Mouse (Mus musculus): Measurements from ENCODE around the gene Slc38a6.

Slc38a6 gene

DNA sequence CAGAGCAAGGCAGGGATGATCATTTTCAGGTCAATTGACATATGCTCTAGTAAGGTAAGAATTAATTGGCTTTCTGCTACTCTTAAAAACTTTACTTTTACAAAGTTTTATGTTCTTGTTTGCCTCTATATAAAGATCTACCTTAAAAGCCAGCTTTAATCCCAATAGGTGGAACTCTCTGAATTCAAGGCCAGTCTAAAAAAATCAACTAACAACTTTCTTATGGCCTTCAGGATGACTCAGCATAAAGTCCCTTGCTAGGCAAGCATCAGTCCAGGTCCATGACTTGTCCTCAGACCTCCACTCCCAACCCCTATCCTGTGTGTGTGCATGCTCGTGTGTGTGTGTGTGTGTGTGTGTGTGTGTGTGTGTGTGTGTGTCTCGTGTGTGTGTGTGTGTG lies 70.1 kb downstream of the Slc38a6 start:
- no peak for DNase-seq (ENCODE audit: low read depth, low spot score)

DNA sequence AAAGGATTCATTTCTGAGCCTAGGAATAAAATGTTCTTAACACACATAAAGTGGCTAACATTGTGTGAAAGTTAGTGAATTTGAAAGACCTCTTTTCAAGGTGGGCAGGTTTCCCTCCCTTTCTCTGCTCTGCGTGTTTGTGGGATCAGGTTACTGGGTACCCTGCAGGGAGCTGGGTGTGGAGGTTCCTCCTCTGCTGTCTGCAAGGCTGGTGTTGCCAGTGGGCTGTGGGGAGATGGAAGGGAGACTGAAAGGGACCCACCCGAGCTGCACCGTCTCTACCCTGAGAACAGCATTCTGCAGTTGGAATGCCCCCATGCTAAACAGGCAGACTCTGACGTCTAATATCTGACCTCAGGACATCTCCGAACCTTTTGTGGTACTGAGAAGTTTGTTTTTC lies 70.7 kb downstream of the Slc38a6 start:
- peak; percentile 54 for DNase-seq (ENCODE audit: low read depth, low spot score)

DNA sequence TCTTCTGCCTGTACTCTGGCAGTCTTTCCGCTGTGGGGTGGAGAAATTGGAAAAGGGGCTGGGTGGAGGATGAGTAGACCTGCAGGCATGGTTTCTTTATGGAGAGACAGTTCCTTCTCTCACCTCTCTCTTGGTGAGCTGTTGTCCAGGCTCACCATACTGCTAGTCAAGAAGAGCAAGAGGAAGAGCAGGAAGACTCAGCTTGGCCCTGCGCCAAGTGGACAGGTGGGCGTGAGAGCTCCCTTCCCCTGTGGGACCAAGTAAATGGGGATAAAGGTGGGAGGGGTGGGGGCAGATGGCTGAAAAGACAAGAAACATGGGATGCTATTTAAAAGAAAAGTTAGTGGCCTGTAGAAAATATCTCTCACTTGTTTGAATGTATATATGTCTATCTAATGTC lies 71.2 kb downstream of the Slc38a6 start:
- no peak for DNase-seq (ENCODE audit: low read depth, low spot score)

DNA sequence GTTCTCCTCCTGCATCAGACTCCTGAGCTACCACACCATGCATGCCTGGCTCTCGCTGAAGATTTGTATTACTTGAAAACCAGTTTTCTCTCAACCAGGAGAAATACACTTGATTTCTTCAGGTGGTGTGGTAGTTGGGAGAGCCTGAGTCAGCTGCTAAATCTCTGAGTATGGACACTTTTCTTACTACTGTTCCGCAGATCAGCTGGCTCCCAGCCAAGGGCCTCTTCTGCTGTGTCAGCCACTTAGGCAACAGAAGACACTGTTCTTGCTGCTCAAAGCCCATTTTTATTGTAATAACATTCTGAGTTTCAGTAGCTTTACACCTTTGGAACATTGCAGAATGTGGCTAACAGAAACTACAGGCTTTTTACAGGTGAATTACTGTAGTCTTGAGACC lies 72.1 kb downstream of the Slc38a6 start:
- DNase-seq (ENCODE audit: low read depth, low spot score): no peak

DNA sequence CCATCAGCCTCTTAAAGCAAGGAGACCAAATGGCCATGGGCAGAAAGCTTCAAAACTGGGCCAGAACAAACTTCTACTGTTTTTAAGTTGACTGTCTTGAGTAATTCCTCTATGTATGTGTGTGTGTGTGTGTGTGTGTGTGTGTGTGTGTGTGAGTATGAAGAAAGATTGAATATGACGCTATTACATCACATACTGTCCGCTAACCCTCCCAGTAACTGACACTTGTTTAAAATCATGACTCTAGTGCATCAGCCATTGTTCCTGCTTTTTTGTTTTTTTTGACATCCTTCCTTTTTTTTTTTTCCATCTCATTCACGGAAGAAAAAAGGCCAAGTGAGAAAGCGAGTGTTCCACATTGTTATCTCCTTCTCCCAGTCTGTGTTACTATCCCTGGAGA lies 72.9 kb downstream of the Slc38a6 start:
- no peak for DNase-seq (ENCODE audit: low read depth, low spot score)

DNA sequence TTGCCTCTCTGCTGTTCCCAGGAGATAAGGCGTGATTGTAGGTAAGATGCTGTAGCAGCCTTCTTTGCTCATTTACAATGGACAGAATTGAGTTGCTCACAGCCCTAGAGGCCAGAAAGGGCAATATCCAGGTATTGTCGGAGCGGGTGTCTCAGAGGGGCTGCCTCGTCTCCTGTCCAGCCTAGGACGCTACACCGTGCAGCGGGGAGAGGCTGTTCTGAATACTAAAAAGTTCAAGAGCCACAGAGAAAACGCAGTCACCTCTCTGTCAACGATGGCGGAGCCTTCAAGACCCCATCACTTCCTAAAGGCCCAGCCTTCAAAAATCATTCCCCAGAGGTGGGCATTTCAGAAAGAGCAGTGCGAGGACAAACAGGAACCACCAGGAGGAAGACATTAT lies 74.6 kb downstream of the Slc38a6 start:
- DNase-seq (ENCODE audit: low read depth, low spot score): no peak

DNA sequence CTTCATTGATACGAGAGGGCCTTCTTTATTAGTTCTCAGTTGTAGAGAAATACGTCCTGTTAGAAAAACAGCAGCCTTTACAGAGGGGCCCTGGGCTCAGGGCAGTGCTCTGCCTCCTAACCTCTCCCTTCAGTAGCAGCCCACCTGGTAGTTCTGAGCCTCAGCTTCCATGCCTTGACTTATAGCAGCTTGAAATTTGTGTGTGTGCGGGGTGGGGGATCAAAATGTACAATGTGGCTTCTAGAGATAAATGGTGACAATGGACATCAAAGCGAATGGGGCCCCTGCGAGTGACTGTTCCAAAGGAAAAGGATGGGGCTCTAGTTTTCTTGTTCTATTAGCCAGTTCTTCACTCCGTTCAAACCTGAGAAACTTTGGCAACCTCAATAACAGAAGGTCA lies 76.8 kb downstream of the Slc38a6 start:
- DNase-seq (ENCODE audit: low read depth, low spot score): no peak

DNA sequence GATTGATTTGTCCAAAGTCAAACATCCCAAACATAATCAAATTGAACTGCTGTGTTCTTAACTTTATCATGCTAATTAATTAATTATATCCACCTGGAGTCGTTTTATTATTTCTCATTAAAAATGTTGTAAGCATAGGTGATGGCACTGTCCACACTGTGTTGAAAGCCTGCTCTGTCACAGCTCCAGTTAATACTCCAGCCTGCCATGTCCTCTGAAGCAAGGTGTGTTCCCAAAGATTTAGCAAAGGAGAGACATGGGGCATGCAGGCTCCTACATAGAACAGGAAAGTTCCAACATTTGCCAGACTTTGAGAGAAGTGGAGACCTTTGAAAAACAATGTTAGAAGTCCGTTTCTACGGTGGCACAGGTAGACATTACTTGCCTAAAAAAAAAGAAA lies 77.4 kb downstream of the Slc38a6 start:
- DNase-seq (ENCODE audit: low read depth, low spot score): no peak

DNA sequence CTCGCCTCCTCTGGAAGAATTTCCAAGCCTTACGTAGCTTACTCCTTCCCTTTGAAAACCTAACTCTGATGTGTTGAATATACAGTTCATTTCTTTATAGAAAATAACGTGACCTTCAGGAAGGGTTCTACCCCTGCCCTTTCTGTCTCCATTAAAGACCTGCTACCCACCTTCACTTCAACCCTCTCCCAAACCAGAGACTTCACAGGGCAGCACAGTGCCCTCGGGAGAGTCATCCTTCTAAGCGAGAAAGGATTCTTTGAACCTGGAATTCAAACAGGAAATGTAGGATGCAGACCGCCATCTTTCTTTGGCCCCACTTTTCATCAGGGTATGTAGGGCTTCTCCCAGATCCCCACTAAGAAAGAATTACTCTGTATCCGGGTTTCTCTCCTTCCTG lies 80.0 kb downstream of the Slc38a6 start:
- no peak for DNase-seq (ENCODE audit: low read depth, low spot score)

DNA sequence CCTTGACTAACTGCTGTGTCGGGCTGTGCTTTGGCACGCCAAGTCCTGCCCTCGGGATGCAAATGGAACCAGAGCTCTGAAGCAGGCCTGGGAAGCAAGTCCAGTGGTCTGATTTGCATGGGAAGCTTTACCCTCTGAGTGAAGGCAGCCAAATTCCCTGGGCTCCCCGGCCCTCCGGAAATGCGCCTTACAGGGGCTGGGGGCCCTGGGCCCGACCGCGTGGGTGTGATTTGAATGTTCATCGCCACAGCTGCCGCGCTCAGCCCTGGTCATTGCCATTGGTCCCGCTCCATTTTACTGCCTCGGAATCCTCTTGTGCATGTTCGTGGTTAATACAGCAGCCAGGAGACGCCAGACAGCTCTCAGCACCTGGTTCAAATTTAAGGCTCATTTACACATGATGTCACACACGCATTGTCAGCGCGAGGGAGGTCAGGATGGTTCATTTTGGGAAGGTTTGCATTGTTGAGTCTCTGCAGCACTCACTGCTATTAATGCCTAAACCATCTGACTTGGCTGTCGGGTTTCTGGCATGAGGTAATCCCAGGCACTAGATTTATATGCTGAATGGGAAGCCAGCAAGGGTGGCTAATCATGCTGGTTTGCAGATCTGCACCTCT lies 81.0 kb downstream of the Slc38a6 start:
- DNase-seq (ENCODE audit: low read depth, low spot score): peak; percentile 63

DNA sequence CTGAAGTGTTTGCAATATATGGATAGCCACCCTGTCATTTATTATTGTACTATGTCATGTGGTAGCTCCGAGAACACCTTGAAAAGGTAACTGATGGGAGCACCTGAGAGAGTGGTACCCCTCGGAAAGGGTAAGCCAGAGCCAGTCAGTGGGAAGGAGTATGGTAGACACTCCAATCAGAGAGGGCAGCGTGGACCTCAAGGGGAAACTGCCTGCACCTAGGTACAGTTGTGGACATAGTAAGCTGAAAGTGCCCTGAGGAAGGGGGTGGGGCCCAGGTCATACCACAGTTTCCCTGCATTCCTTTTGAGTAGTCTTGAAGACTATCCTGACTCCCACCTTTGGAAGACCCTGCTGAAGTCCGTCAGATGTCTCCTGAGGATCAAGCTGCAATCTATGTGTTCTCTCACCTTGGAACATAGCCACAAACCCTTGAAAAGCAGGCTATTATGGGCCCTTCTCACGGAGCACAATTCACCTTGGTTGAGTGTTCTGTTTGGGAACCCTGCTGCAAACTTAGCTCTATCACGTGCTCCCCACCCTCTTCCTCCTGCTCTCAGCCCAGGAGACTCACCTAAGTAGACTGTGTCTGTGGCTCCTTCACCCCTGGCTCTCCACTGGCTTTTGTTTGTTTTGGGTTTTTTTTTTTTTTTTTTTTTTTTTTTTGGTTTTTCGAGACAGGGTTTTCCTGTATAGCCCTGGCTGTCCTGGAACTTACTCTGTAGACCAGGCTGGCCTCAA lies 82.5 kb downstream of the Slc38a6 start:
- DNase-seq (ENCODE audit: low read depth, low spot score): no peak

DNA sequence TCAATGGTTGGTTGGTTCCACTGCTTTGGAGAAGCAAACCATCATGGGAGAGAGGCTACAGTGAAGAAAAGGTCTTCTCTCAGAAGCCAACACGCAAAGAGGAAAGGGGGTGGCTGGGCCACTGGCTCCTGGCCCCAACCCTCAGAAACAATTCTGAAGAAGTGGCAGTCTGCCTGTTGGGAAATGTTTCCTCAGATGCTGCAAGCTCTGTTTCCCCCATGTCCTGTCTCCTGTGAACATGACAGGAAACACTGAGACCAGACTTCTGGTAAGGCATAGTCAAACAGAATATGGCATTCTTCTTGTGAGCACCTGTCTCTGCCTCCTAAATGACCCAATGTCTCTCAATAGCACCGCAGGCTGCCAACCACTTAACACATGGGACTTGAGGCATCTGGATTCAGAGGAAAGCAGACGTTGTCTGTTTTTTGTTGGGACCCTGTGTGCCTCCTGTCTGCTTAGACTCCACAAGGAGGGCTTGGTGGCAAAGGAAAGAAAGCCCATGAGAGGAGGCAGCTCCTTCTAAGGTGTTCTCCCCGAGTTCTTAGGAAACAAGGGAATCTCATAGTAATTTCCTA lies 83.9 kb downstream of the Slc38a6 start:
- DNase-seq (ENCODE audit: low read depth, low spot score): no peak

DNA sequence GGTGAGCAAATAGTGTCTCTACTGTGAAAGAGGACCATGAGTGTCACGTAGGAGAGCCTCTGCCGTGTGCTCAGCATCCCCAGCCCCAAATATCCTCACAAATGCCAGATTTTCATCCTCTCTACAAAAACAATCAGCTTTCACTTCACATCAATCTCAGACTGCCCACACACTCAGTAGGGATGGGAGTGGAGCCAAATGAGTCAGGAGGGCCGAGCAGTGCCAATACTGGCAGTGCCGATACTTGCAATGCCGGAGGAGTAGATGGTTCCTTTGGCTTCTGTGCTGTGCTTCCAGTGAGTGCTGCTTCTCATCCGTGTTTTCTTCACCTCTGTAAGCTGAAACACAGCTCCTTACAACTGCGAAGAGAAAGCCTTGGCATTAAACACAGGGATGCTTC lies 84.6 kb downstream of the Slc38a6 start:
- DNase-seq (ENCODE audit: low read depth, low spot score): no peak

DNA sequence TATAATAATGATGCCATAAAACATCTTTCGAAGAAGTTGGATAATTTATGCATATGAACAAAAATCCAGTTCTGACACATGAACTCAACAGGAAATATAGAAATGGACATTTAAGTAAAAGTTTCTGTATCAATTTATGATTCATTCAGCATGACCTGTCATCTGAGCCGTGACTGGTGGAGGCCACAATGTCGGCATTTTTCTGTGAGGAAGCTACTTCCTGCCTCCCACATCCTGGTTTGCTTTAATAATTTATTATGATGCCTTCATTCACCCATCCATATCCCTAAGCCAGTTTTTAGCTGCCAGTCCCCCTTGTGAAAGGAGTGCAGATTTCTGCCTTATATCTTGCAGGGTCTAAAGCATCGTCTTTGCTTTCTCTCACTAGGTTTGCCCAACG lies 91.4 kb downstream of the Slc38a6 start:
- no peak for DNase-seq (ENCODE audit: low read depth, low spot score)

DNA sequence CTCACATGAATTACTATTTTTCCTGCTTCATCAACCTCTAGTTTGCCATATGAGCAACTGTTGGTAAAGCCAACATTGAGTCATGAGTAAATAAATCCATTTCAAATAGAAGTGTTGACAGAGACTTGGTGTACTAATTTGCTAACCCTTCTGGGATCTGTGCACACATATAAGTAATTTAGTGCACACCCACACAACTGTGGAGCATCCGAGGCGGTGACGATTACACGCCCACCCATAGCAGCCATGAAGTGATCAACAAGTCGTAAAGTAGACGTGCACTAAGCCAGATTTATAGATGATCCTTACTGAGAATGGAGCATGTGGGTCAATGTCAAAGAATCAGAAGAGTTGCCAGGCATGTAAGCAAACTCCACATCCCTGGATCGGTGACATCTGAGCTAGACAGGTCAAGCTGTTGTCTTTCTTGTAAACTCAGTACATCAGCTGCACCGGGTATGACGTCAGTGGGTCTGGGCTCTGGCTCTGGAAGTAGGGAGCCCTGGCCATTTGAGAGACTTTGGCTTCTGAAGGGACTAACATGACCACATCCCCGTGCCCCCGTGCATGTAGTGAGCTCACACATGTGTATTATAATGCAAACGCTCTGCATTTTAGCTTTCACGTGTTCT lies 92.3 kb downstream of the Slc38a6 start:
- no peak for DNase-seq (ENCODE audit: low read depth, low spot score)

DNA sequence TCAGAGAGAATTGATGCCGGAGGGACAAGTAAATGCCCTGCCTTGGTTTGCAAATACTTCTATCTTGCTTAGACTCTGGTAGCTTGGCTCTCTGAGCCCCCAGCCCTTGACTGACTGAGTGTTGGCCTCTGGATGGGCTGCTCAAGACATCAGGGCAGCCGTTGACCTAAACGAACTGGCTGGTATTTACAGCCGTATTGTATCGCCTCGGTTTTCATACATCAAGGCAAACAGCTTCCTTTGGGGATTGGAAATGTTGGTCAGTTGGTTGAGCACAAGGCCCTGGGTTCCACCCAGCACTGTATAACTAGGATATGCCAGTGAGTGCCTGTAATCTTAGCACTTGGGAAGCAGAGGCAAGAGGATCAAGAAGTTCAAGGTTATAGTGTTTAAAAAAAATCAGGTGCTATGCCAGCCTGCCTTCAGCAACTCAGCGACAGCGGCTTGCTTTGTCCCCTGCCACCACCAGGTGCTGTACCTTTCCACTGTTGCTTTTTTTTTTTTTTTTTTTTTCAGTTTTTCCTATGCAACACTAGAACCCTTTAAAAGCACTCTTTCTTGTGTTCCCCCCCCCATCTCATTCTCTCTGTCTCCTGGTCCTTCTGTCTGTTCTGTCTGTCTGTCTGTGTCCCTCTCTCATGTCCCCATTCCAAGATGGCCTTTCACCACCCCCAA lies 94.2 kb downstream of the Slc38a6 start:
- no peak for DNase-seq (ENCODE audit: low read depth, low spot score)

DNA sequence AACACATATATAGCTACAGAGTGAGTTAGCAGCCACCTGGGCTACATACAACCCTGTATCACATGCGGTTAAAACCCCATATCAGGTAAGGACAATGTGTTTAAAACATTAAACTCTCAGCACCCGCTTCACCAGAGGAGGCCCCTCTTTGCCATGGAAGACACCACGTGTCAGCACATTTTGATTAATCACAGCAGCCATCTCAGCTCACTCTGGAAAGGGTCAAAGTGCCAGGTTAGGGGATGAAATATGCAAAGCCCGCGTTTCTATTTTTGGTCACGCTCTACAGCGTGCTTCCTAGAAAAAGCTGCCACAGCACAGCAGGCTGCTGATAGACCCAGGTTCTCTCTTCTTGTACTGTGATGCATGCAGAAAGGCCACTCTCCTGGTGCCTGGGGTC lies 94.9 kb downstream of the Slc38a6 start:
- DNase-seq (ENCODE audit: low read depth, low spot score): no peak

DNA sequence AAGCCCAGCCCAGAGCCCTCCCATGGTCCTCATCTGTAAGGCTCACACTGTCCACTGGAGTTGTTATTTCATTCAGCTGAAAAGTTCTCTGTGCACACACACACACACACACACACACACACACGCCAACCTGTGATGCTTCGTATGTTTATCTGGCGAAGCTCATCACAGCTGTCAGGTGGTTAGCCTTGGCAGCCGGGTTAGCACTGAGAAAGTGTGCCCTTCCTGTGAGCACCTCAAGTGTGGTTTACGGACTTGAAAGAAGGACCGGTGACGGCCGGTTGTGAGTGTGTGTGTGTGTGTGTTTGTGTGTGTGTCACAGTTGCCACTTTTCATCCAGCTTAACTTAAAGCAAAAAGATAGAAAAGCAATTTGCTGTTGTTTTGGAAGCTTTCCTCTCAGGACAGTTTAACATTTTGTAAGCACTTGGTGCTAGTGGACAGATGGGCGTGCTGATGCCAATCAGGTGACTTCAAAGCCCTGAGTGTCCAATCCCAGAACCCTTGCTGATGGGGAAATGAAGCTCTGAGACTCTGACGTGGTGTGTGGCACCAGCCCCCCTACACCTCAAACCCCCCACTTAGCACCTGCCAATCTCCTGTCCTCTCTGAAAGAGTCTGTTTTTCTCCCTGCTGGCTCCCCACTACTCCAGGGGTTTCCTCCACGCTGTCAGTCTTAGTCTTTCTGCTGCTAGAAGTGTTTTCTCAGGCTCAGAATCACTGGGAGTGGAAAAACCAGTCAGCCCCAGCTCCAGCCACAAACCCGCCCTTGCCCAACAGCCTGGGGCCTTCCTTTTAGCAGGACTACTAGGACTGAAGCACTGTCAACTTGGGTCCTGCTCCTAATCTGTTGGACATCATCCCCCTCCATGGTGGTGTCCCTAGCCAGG lies 96.0 kb downstream of the Slc38a6 start:
- no peak for DNase-seq (ENCODE audit: low read depth, low spot score)

DNA sequence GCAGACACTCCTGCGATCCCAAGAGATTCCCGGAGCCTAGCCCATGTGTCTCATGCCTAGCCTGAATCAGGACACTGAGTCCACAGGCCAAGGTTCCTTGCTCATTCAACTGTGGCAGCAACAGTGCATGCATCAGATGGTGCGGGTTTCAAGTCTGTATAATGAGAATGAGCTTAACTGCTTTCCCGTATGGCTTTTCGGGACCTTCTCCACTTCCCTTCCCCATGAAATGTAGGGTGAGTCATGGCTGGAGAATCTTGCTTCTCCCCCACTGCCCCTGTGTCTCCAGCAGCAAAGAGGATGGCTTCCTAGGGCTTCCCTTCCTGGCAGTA lies 96.6 kb downstream of the Slc38a6 start:
- no peak for DNase-seq (ENCODE audit: low read depth, low spot score)

DNA sequence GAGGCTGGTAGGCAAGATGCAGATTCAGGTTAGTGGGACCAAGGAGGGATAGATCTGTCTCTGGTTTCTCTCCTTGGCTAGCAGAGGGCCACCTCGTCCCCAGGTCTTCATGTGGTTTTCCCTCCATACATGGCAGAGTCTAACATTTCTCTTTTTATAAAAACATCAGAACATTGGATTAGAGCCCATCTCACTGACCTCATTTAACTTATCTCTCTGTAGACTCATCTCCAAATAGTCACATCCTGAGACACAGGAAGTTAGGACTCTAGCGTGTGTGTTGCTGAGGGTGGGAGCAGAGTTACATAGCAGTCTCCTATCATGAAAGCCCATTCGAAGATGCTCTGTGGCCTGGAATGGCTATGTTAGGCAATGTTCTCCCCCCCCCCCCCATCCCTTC lies 97.3 kb downstream of the Slc38a6 start:
- no peak for DNase-seq (ENCODE audit: low read depth, low spot score)

DNA sequence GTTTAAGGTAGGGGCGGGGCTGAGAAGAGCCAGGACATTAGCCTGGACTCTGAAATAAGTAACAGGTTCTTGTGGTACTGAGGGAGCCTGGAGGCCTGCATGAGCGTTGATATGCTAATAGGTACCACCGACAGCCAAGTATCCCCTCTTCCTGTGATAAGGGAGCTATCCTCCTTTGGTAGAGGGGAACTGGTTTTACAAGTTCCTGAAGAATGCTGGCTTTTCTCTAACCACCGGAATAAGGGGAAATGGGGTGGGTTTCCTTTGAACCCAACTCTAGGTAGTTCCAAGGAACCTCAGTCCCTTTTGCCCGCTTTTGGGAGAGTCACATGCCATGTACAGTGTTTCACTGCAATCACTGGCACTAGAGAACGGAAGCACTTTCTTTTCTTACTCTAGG lies 98.2 kb downstream of the Slc38a6 start:
- DNase-seq (ENCODE audit: low read depth, low spot score): peak; percentile 73
